Mouse (Mus musculus) G1E (cell line): ENCODE measurements around the gene Ssh2. TPM values are rescaled to one million over a fixed set of nuclear protein-coding genes. Genes with fewer than 3 reads are reported as not detected.

Source experiments
- ATAC-seq: 2 replicates; pipeline ENCODE4 v1.8.0; 2016; ENCODE audit warnings: mild to moderate bottlenecking; ENCODE audit not compliant: insufficient number of reproducible peaks, poor library complexity, low FRiP score, severe bottlenecking; ENCODE audit errors: extremely low read depth
- DNase-seq: peaks from one replicate; pipeline ENCODE4 v3.0.0; 2012; ENCODE audit warnings: low spot score
- H3K27me3 ChIP-seq: 2 replicates; pipeline ENCODE4 v1.6.1; 2012; ENCODE audit warnings: mild to moderate bottlenecking, low read length, inconsistent platforms; ENCODE audit not compliant: insufficient read depth
- H3K36me3 ChIP-seq: replicated peaks from 2 replicates; pipeline ENCODE3; 2012; ENCODE audit warnings: mild to moderate bottlenecking, inconsistent platforms
- H3K4me1 ChIP-seq: 2 replicates; pipeline ENCODE4 v1.6.1; 2012; ENCODE audit warnings: low read depth, low read length, inconsistent platforms, mixed read lengths; ENCODE audit not compliant: insufficient read depth
- H3K4me3 ChIP-seq: 2 replicates; pipeline ENCODE4 v1.5.1; 2012; ENCODE audit warnings: low read depth, mild to moderate bottlenecking, inconsistent platforms, low read length, moderate library complexity, mixed read lengths
- H3K9me3 ChIP-seq: replicated peaks from 2 replicates; pipeline ENCODE4 v1.6.1; 2012; ENCODE audit warnings: inconsistent platforms
- CTCF ChIP-seq: IDR thresholded peaks from 2 replicates; pipeline ENCODE4 v1.5.1; 2012; ENCODE audit warnings: low read depth, low read length, inconsistent platforms, mixed read lengths
- GATA1 ChIP-seq: IDR thresholded peaks from 2 replicates; pipeline ENCODE4 v1.6.1; 2012; ENCODE audit warnings: borderline replicate concordance, low read length, inconsistent platforms, mixed read lengths
- GATA2 ChIP-seq: IDR thresholded peaks from 2 replicates; pipeline ENCODE4 v1.6.1; 2012; ENCODE audit warnings: low read depth, low read length, inconsistent platforms, borderline replicate concordance
- POLR2AphosphoS5 ChIP-seq: IDR thresholded peaks from 2 replicates; pipeline ENCODE4 v1.6.1; 2012; ENCODE audit warnings: low read depth, low read length, inconsistent platforms; ENCODE audit not compliant: insufficient replicate concordance
- TAL1 ChIP-seq: conservative IDR thresholded peaks from 2 replicates; pipeline ENCODE4 v1.6.1; 2012; ENCODE audit warnings: low read depth, low read length, inconsistent platforms, mixed read lengths
- polyA plus RNA-seq: library from polyadenylated mRNA; stranded (reverse); fragments of >175 nt; gene quantifications from 2 replicates; pipeline ENCODE4 v1.2.3, GENCODE M21; 2012
- total RNA-seq, 2 experiments: library from RNA; stranded (forward) in 1 of 2; stranded (reverse) in 1 of 2; fragments of 200-1000 nt in 1 of 2; fragments of >200 nt in 1 of 2; fragmentation: Nextera tagmentation in 1 of 2; gene quantifications; 2 replicates each; pipeline ENCODE4 v1.2.3; 2014 to 2017

The Ssh2 gene
- total and polyA plus RNA-seq, 3 experiments, result 15.1 to 34.6 (median 25.0) TPM

GRCm38 (mm10) chr11:77506941-77507340 is 290.9 kb downstream of the Ssh2 start:
- H3K36me3 ChIP-seq, result peaks cover 79% of the 10 kb centered on the region
- H3K27me3 ChIP-seq, result no peaks in the 10 kb centered on the region
- H3K4me3 ChIP-seq, result no peak overlapping the region
- DNase-seq (no peak), ATAC-seq (no peak)
- peaks cover 13% of the 10 kb centered on the region for H3K4me1 ChIP-seq
- TF ChIP-seq GATA1, result no peak
- no peak for TF ChIP-seq TAL1
- TF ChIP-seq GATA2, result no peak
- no peak for TF ChIP-seq POLR2AphosphoS5
- no peak for TF ChIP-seq CTCF
- no peaks in the 10 kb centered on the region for H3K9me3 ChIP-seq

GRCm38 (mm10) chr11:77507426-77507825 is 291.3 kb downstream of the Ssh2 start:
- TF ChIP-seq GATA2, result no peak
- TF ChIP-seq TAL1, result no peak
- no peak for TF ChIP-seq GATA1
- TF ChIP-seq POLR2AphosphoS5, result no peak
- no peak for TF ChIP-seq CTCF
- DNase-seq (no peak), ATAC-seq (no peak)
- Histone ChIP-seq H3K36me3 (peaks cover 74% of the 10 kb centered on the region), H3K27me3 (no peaks in the 10 kb centered on the region), H3K9me3 (no peaks in the 10 kb centered on the region), H3K4me3 (no peak overlapping the region), H3K4me1 (peaks cover 16% of the 10 kb centered on the region)

GRCm38 (mm10) chr11:77508068-77509021 is 292.3 kb downstream of the Ssh2 start:
- Histone ChIP-seq H3K4me3 (peak overlapping the region; percentile 61; the same call in 1 of the 2 replicates), H3K27me3 (no peaks in the 10 kb centered on the region), H3K4me1 (peaks cover 22% of the 10 kb centered on the region), H3K9me3 (no peaks in the 10 kb centered on the region), H3K36me3 (peaks cover 65% of the 10 kb centered on the region)
- ATAC-seq (no peak), DNase-seq (peak; percentile 82)
- TF ChIP-seq CTCF (peak; percentile 82), POLR2AphosphoS5 (no peak), GATA2 (no peak)

Other genes with a start within 250 kb of the Ssh2 start
- not detected in 2 replicates for gene Slc6a4, start 217.7 kb upstream of the Ssh2 start, total RNA-seq (2014; fragmentation: Nextera tagmentation)
- gene Slc6a4, start 217.7 kb upstream of the Ssh2 start, total RNA-seq (2017), result 0.12 and 0.27 TPM in 2 replicates
- not detected in 2 replicates for gene Slc6a4, start 217.7 kb upstream of the Ssh2 start, polyA plus RNA-seq
- 74.6 and 77.7 TPM in 2 replicates for gene Nsrp1, start 137.9 kb upstream of the Ssh2 start, total RNA-seq (2014; fragmentation: Nextera tagmentation)
- gene Nsrp1, start 137.9 kb upstream of the Ssh2 start, total RNA-seq (2017), result 20.0 and 28.7 TPM in 2 replicates
- 4.5 and 5.4 TPM in 2 replicates for gene Nsrp1, start 137.9 kb upstream of the Ssh2 start, polyA plus RNA-seq
- gene Efcab5, start 27.3 kb upstream of the Ssh2 start, total RNA-seq (2014; fragmentation: Nextera tagmentation), result 0.53 and 5.1 TPM in 2 replicates
- gene Efcab5, start 27.3 kb upstream of the Ssh2 start, total RNA-seq (2017), result 0.66 and 0.87 TPM in 2 replicates
- 0.04 and 0.08 TPM in 2 replicates for gene Efcab5, start 27.3 kb upstream of the Ssh2 start, polyA plus RNA-seq
- not detected in 2 replicates for gene Coro6, start 246.1 kb downstream of the Ssh2 start, total RNA-seq (2014; fragmentation: Nextera tagmentation)
- gene Coro6, start 246.1 kb downstream of the Ssh2 start, total RNA-seq (2017), result 0.11 TPM in 1 of 2 replicates, not detected in the other
- gene Coro6, start 246.1 kb downstream of the Ssh2 start, polyA plus RNA-seq, result not detected in 2 replicates